Mouse (Mus musculus) testis, adult 2 months (tissue): ENCODE measurements around the gene Epc2.

Source experiments
- CTCF ChIP-seq: fragments of 200-500 bp; IDR thresholded peaks from 2 replicates; pipeline ENCODE4 v1.5.1; 2012; ENCODE audit warnings: low read depth, mild to moderate bottlenecking, inconsistent platforms, low read length, moderate library complexity; ENCODE audit not compliant: control insufficient read depth, insufficient read depth, insufficient replicate concordance
- POLR2A ChIP-seq: fragments of 200-500 bp; IDR thresholded peaks from 2 replicates; pipeline ENCODE4 v1.6.1; 2012; ENCODE audit warnings: low read depth, mild to moderate bottlenecking, inconsistent platforms, low read length, moderate library complexity; ENCODE audit not compliant: control insufficient read depth

GRCm38 (mm10) chr2:49571159-49571920 is 120.1 kb downstream of the Epc2 start:
- TF ChIP-seq CTCF (no peak), POLR2A (no peak)
